Mouse (Mus musculus) lung, postnatal 25 days (tissue): ENCODE measurements around the gene Cryl1.

ENCODE experiments used
- DNase-seq: peaks from one replicate; pipeline ENCODE4 v3.0.0; 2022; ENCODE audit warnings: low spot score

The Cryl1 gene

GRCm38 (mm10) chr14:57230264-57231015 lies 167.9 kb downstream of the Cryl1 start:
- DNase-seq = no peak
